Mouse (Mus musculus) thymus, postnatal 4 days (tissue): ENCODE results near the gene Gm20518.

Experiments used
- DNase-seq: peaks from one replicate; pipeline ENCODE4 v3.0.0; 2021

Gm20518 gene

DNA sequence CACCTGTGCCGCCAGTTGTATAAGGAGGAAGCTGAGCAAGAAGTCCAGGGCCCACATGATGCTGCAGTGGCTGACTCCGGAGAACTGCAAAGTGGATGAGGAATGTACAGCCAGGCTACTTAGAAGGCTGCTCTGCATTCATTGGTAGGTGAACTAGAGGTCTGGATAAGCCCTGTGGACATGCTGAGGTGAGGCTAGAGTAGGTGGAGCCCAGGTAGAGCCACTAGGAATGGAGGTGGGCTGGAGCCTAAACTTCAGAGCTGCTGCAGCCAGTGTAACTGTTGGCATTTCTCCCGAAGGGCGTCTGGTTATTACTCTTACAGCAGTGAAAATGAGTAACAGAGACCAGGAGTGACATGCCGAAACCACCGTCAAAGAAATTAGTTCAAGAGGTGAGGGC, 53.4 kb downstream of the Gm20518 start, which contains the start of gene Car15:
Car15 (minus strand) TSS at position 314 of the 400 bp plus-strand sequence.
- DNase-seq, result no peak

DNA sequence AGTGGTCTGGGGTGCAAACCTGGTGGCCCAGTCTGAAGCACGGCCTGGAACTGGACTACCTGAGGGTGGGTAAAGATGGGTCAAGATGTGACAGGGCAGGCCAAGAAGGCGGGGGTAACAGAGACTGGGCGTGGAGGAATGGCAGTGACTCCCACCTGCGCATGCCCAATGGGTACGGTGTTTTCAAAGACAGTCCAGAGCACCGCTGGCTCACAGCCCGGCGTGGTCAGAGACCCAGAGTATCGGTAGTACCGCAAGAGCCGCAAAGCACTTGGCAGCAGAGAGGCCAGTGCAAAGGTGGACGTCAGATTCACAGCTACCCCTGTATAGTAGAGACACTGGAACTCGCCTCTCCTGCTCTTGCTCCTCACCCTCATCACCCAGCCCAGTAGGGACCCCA, 56.0 kb downstream of the Gm20518 start:
- DNase-seq, result no peak

GRCm38 (mm10) chr16:17834543-17834942, 56.9 kb downstream of the Gm20518 start:
- DNase-seq, result no peak

DNA sequence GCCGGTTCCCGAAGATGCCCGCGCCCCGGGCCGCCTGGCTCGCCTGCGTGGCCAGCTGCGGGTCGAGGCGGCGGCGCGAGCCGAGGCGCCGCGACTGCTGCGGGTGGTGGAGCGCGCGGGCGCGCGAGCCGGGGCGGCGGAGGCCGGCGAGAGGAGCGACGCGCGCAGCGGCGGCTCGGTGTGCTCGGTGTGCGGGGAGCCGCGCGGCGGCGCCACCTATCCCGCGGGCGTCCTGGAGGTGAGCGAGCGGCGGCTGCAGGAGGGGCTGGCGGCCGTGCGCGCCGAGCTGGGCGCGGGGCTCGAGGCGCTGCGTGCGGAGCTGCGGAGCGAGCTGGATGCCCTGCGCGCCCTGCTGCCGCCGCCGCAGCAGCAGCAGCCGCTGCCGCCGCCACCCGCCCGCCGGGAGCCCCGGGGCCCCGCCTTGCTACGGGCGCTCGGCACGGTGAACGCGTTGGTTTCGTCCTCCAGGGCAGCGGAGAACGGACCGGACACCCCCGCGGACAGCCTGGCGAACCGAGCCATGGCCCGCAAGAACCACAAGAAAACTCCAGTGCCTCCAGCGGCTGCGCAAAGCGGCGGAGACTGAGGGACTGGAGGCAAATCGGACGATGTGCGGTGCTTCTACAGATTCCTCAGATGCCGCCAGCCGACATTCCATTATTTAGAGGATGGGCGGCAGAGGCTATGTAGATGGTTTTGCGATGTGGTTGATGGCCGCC, 57.6 kb downstream of the Gm20518 start:
- peak; percentile 55 for DNase-seq

DNA sequence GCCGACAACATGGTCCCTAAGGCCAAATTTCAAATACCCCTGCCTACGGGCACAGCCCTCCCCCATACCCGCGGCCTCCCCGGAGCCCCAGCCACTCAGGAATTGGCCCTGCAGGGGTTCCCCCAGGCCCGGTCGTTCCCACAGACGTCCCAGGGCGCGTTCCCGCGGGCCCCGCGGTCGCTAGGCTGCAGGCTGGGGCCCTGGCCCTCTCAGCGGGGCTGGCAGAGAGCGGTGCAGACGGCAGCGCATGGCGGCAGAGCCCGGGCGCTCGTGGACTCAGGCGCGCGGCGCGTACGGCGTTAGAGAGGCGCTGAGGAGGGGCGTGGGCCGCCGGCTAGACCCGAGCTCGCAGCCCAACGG, 58.2 kb downstream of the Gm20518 start:
- no peak for DNase-seq

GRCm38 (mm10) chr16:17832821-17833220, 58.6 kb downstream of the Gm20518 start, which contains the start of gene B830017H08Rik:
TSS of gene B830017H08Rik (plus strand) at chr16:17833121.
- DNase-seq, result no peak

DNA sequence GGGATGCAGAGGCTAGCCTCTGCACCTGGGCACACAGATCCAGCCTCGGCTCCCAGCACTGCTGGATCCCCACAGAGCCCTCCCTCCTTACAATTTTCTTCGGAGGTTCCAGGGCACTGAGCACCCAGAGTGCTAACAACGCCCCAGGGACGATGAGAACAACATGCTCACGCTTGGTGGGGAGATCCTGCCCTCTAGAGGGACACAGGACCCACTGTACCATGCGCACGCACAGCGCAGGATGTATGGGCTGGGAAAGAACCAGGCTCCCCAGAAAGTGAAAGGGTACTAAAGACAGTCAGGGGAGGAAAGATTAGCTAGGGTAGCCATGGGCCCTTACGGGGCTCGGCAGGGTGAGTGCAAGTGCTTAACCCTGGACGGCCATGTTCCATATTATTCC, 59.7 kb downstream of the Gm20518 start:
- no peak for DNase-seq

DNA sequence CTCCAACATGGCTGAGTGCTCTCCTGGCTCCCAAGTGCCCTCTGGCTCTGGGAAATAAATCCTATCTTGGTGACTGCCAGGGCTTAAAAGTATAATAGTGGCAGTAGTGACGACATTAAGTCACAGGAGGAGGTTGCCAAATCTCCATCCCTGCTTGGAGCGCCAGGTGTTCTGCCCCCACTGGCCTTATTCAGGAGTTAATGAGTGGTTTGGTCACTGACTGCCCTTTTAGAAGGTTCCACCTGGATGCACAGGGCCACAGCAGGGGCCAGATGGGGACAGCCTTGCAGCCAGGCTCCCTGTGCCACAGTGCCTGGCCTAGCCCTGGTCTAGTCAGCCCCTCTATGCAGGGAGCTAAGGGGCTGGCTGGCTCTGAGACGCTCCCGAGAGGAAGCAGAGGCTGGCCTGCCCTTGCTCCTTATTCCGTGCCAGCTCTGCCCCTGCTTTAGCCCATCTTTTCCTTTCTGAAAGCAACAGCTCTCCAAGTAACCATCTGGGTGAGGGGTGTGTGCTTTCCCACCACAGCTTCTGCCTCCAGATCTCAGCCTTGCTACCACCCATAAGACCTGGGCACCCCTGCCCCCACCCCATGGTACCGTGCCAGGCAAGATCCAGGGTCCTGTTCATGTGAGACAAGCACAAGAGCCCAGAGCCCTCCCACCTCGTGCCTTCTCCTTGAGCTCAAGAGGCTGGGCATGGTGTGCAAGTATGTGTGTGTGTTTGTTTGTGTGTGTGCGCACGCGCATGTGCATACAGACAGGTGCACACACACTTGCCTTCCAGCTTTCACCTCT, 60.9 kb downstream of the Gm20518 start:
- DNase-seq, result no peak

GRCm38 (mm10) chr16:17828867-17829266, 62.6 kb downstream of the Gm20518 start:
- DNase-seq, result no peak

- no peak for DNase-seq
These were observed 63.2 kb downstream of the Gm20518 start for GRCm38 (mm10) chr16:17828229-17828628.

DNA sequence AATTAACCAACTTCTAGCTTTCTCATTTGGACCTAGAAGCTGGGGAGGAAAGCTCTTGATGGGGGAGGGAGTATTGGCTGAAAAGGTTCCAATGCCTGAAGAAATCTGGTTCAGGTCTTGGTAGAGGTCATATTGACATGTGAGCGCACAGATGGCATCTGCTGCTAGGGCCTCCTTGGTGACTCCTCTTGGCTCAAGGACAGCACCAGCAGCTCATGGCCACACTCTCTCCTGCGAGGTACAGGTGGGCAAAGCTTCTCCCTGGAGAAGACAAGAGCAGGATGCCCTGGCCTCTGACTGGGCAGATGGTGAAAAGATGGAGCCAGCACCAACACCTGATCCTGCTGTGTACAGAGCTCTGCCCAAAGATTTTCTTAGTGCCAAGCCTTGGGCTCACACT, 65.0 kb downstream of the Gm20518 start:
- DNase-seq, result no peak

GRCm38 (mm10) chr16:17816528-17816927, 74.9 kb downstream of the Gm20518 start:
- no peak for DNase-seq

GRCm38 (mm10) chr16:17815411-17816402, 75.8 kb downstream of the Gm20518 start:
- peak; percentile 87 for DNase-seq

- no peak for DNase-seq
These were observed 78.3 kb downstream of the Gm20518 start for GRCm38 (mm10) chr16:17813173-17813572.

- DNase-seq, result peak; percentile 31
These were observed 79.4 kb downstream of the Gm20518 start for GRCm38 (mm10) chr16:17812120-17812519.

DNA sequence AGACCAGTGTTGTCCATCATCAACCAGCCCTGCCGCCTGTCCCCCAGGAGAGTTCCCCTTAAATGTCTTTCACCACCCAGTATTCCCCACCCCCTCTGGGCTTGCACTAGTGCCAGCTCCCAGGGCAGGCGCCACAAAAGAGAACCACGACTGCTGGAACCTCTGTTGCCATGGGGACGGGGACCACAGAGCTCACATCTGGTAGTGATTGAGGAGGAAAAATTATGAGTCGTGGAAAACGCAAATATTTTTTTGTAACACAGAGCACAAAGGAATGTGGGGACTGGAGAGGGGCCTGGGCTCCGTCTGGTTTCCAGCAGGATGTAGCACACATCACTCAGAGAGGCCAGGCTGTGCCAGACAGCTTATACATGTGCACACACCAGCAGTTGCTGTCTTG, 81.8 kb downstream of the Gm20518 start:
- peak; percentile 28 for DNase-seq

DNA sequence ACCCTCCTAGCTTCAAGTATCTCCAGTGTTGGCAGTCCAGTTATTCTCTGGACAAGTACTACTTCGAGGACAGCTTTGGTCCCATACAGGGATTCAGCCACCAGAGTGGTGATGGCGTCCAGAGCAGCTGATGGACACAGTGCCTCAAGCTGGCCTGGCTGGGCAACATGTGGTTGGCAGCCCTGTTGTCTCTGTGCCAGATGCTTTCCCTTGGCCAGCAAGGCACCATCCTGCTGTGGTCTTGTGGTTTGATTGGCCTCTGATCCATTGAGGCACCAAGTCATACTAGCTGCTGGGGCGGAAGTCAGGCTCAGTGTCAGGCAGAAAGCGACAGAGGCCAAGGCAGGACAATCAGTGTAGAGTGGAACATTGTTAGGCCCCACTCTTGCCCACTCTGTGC, 82.3 kb downstream of the Gm20518 start:
- DNase-seq, result no peak

- DNase-seq, result peak; percentile 94
These were observed 84.1 kb downstream of the Gm20518 start for GRCm38 (mm10) chr16:17807192-17808009.

DNA sequence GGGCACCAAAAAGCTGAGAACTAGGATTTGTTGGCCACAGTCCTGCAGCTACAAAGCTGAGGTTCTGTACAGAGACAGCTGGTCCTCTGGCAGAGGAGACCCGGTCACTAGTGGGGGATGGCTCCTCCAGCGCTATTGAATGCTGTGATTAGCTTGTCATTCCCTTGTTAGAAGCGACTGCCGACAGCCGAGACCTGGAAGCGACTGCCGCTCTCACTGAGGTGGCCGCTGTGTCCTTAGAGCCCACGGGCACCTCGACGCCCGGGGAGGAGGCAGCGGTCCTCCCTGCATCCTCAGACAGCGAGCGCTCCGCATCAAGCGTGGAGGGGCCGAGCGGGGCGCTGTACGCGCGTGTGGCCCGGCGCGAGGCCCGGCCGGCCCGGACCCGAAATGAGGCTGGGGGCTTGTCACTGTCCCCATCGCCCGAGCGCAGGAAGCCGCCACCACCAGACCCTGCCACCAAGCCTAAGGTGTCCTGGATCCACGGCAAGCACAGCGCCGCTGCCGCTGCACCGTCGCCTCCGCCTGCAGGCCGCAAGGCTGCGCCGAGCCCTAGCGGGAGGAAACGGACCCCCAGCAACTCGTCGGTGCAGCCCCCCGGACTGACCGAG, 84.8 kb downstream of the Gm20518 start:
- peak; percentile 70 for DNase-seq

DNA sequence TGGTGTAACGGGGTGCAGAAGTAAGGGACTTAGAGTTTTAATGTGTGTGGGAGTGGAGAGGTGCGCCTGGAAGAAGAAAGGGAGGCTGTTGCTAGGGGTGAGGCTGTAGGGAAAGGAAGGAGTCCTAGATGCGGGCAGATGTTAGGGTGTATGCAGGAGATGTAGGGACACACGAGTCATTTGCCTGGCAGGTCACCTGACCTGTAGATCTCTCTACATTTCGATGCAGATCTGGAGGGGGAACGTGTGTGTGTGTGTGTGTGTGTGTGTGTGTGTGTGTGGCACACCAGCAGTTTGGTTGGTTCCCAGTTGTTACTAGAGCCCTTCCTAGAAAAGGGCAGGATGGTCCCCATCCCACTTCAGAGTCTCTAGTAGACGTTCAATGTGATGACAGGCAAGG, 86.5 kb downstream of the Gm20518 start:
- no peak for DNase-seq

- DNase-seq, result peak; percentile 48
These were observed 87.0 kb downstream of the Gm20518 start for GRCm38 (mm10) chr16:17804449-17804912.
